Mouse (Mus musculus) olfactory bulb, adult 2 months (tissue): Measurements from ENCODE around the gene Lancl1.

Source experiments
- CTCF ChIP-seq: fragments of 200-500 bp; IDR thresholded peaks from 2 replicates; pipeline ENCODE4 v1.5.1; 2012; ENCODE audit warnings: low read depth, mild to moderate bottlenecking, low read length, moderate library complexity; ENCODE audit not compliant: insufficient read depth
- POLR2A ChIP-seq: fragments of 200-500 bp; IDR thresholded peaks from 2 replicates; pipeline ENCODE4 v1.6.1; 2012; ENCODE audit warnings: mild to moderate bottlenecking, low read depth, low read length, moderate library complexity; ENCODE audit not compliant: insufficient read depth

- TF ChIP-seq CTCF (no peak), POLR2A (no peak)
Measured at GRCm38 (mm10) chr1:67022051-67022450, 16.6 kb downstream of the Lancl1 start.
